Mouse (Mus musculus) heart, embryonic 16.5 days (tissue): ENCODE measurements around the gene Clec16a. TPM values are rescaled to one million over a fixed set of nuclear protein-coding genes. Genes with fewer than 3 reads are reported as not detected.
A peak's percentile ranks its signal among the peaks of the same experiment; 100 is the strongest.

Experiments used
- ATAC-seq: fragments of 200-750 bp; cut with Nextera tagmentation; replicated peaks from 2 replicates; pipeline ENCODE4 v1.8.0; 2017; ENCODE audit warnings: moderate number of reproducible peaks; ENCODE audit not compliant: insufficient read depth, low FRiP score; ENCODE audit errors: extremely low read depth
- H3K27ac ChIP-seq: fragments of 300-500 bp; sonication (generic); 2 replicates; pipeline ENCODE4 v1.5.1; 2014; ENCODE audit warnings: mild to moderate bottlenecking, low read length, control low read depth, moderate library complexity
- H3K27me3 ChIP-seq: fragments of 300-500 bp; sonication (generic); 2 replicates; pipeline ENCODE4 v1.6.1; 2014; ENCODE audit warnings: low read length, mixed read lengths; ENCODE audit not compliant: control insufficient read depth, insufficient read depth
- H3K36me3 ChIP-seq: fragments of 300-500 bp; sonication (generic); 2 replicates; pipeline ENCODE4 v1.6.1; 2014; ENCODE audit not compliant: control insufficient read depth, insufficient read depth
- H3K4me1 ChIP-seq: fragments of 300-500 bp; sonication (generic); 2 replicates; pipeline ENCODE4 v1.6.1; 2014; ENCODE audit warnings: low read length, mixed read lengths; ENCODE audit not compliant: control insufficient read depth, insufficient read depth
- H3K4me2 ChIP-seq: fragments of 300-500 bp; sonication (generic); 2 replicates; pipeline ENCODE4 v1.6.1; 2014; ENCODE audit warnings: low read depth, mild to moderate bottlenecking, control low read depth, low read length
- H3K4me3 ChIP-seq: fragments of 300-500 bp; sonication (generic); 2 replicates; pipeline ENCODE4 v1.5.1; 2014; ENCODE audit warnings: mild to moderate bottlenecking, control low read depth, low read length
- H3K9ac ChIP-seq: fragments of 300-500 bp; sonication (generic); 2 replicates; pipeline ENCODE4 v1.6.1; 2014; ENCODE audit warnings: low read length, control low read depth
- H3K9me3 ChIP-seq: fragments of 300-500 bp; sonication (generic); replicated peaks from 2 replicates; pipeline ENCODE4 v1.6.1; 2016; ENCODE audit warnings: low read length; ENCODE audit not compliant: control insufficient read depth
- WGBS: fragments of 180-500 bp; shearing (Covaris S2); extraction: QIAGEN DNeasy Blood & Tissue Kit; methylation state at CpG from one replicate; pipeline ENCODE4 v1.1.7; 2014; 5-methylcytosine and 5-hydroxymethylcytosine counted together
- polyA plus RNA-seq: library from polyadenylated mRNA; unstranded; fragments of >200 nt; fragmentation: Nextera tagmentation; extraction: Ambion mirVana; gene quantifications from 2 replicates; pipeline ENCODE4 v1.2.1, GENCODE M21; 2015

Gene Clec16a
- polyA plus RNA-seq, 1 experiment from 2014 or later, result 32.6 TPM

- H3K4me2 ChIP-seq, result no peak overlapping the region
- H3K4me3 ChIP-seq, result no peak overlapping the region
- no peaks in the 10 kb centered on the region for H3K9me3 ChIP-seq
- no peaks in the 10 kb centered on the region for H3K27me3 ChIP-seq
- ATAC-seq, result peak; percentile 60
- WGBS, result 17% methylated on average over 7 of the region's 7 CpGs
- peak overlapping the region; percentile 22; the same call in 1 of the 2 replicates for H3K27ac ChIP-seq
- peaks cover 19% of the 10 kb centered on the region for H3K4me1 ChIP-seq
- no peaks in the 10 kb centered on the region for H3K36me3 ChIP-seq
- no peak overlapping the region for H3K9ac ChIP-seq
Measured at GRCm38 (mm10) chr16:10749824-10750223, 204.7 kb downstream of the Clec16a start.

GRCm38 (mm10) chr16:10754521-10755296, 209.6 kb downstream of the Clec16a start:
- ATAC-seq, result no peak
- 84% methylated on average over 3 of the region's 3 CpGs for WGBS
- Histone ChIP-seq H3K9ac (no peak overlapping the region), H3K4me1 (peaks cover 5% of the 10 kb centered on the region), H3K36me3 (no peaks in the 10 kb centered on the region), H3K9me3 (no peaks in the 10 kb centered on the region), H3K4me2 (no peak overlapping the region), H3K27me3 (no peaks in the 10 kb centered on the region), H3K27ac (no peak overlapping the region), H3K4me3 (no peak overlapping the region)

- H3K27me3 ChIP-seq, result no peaks in the 10 kb centered on the region
- H3K4me2 ChIP-seq, result no peak overlapping the region
- peaks cover 2% of the 10 kb centered on the region for H3K4me1 ChIP-seq
- no peaks in the 10 kb centered on the region for H3K9me3 ChIP-seq
- H3K9ac ChIP-seq, result no peak overlapping the region
- ATAC-seq, result no peak
- WGBS, result 61% methylated on average over 6 of the region's 6 CpGs
- no peak overlapping the region for H3K27ac ChIP-seq
- no peak overlapping the region for H3K4me3 ChIP-seq
- H3K36me3 ChIP-seq, result no peaks in the 10 kb centered on the region
Measured at GRCm38 (mm10) chr16:10756168-10756567, 211.0 kb downstream of the Clec16a start.

- H3K27ac ChIP-seq, result no peak overlapping the region
- 56% methylated on average over 8 of the region's 8 CpGs for WGBS
- no peak for ATAC-seq
- no peak overlapping the region for H3K9ac ChIP-seq
- H3K9me3 ChIP-seq, result no peaks in the 10 kb centered on the region
- H3K27me3 ChIP-seq, result no peaks in the 10 kb centered on the region
- H3K36me3 ChIP-seq, result no peaks in the 10 kb centered on the region
- no peak overlapping the region for H3K4me3 ChIP-seq
- no peak overlapping the region for H3K4me2 ChIP-seq
- peaks cover 4% of the 10 kb centered on the region for H3K4me1 ChIP-seq
Measured at GRCm38 (mm10) chr16:10761182-10761581, 216.0 kb downstream of the Clec16a start.

- Histone ChIP-seq H3K36me3 (no peaks in the 10 kb centered on the region), H3K27me3 (no peaks in the 10 kb centered on the region), H3K9me3 (no peaks in the 10 kb centered on the region), H3K4me1 (peaks cover 4% of the 10 kb centered on the region), H3K27ac (no peak overlapping the region), H3K4me3 (no peak overlapping the region), H3K9ac (no peak overlapping the region), H3K4me2 (no peak overlapping the region)
- WGBS, result 59% methylated on average over 5 of the region's 5 CpGs
- no peak for ATAC-seq
Measured at GRCm38 (mm10) chr16:10762569-10763180, 217.5 kb downstream of the Clec16a start.

GRCm38 (mm10) chr16:10763540-10764264, 218.6 kb downstream of the Clec16a start:
- WGBS, result 55% methylated on average over 6 of the region's 6 CpGs
- no peaks in the 10 kb centered on the region for H3K27me3 ChIP-seq
- ATAC-seq, result no peak
- H3K9ac ChIP-seq, result no peak overlapping the region
- H3K4me1 ChIP-seq, result peaks cover 4% of the 10 kb centered on the region
- no peaks in the 10 kb centered on the region for H3K9me3 ChIP-seq
- no peak overlapping the region for H3K4me3 ChIP-seq
- no peak overlapping the region for H3K4me2 ChIP-seq
- no peaks in the 10 kb centered on the region for H3K36me3 ChIP-seq
- H3K27ac ChIP-seq, result no peak overlapping the region

GRCm38 (mm10) chr16:10764323-10764722, 219.2 kb downstream of the Clec16a start:
- WGBS, result 46% methylated on average over 2 of the region's 2 CpGs

GRCm38 (mm10) chr16:10767158-10767557, 222.0 kb downstream of the Clec16a start:
- WGBS, result 34% methylated on average over 4 of the region's 4 CpGs
- ATAC-seq, result no peak
- peaks cover 2% of the 10 kb centered on the region; the same call in 1 of the 2 replicates for H3K27me3 ChIP-seq

More at GRCm38 (mm10) chr16:10764323-10764722, 219.2 kb downstream of the Clec16a start:
- Histone ChIP-seq H3K27ac (no peak overlapping the region), H3K9ac (no peak overlapping the region), H3K4me3 (no peak overlapping the region), H3K36me3 (no peaks in the 10 kb centered on the region), H3K9me3 (no peaks in the 10 kb centered on the region), H3K27me3 (peaks cover 1% of the 10 kb centered on the region; the same call in 1 of the 2 replicates), H3K4me2 (no peak overlapping the region), H3K4me1 (peaks cover 4% of the 10 kb centered on the region)
- no peak for ATAC-seq

GRCm38 (mm10) chr16:10768821-10769220, 223.7 kb downstream of the Clec16a start:
- peaks cover 2% of the 10 kb centered on the region; the same call in 1 of the 2 replicates for H3K27me3 ChIP-seq
- no peak overlapping the region for H3K27ac ChIP-seq
- 54% methylated on average over 9 of the region's 9 CpGs for WGBS
- no peak for ATAC-seq
- H3K4me3 ChIP-seq, result no peak overlapping the region
- H3K9me3 ChIP-seq, result no peaks in the 10 kb centered on the region
- no peak overlapping the region for H3K9ac ChIP-seq
- no peak overlapping the region for H3K4me2 ChIP-seq
- H3K36me3 ChIP-seq, result no peaks in the 10 kb centered on the region
- H3K4me1 ChIP-seq, result peaks cover 14% of the 10 kb centered on the region

More at GRCm38 (mm10) chr16:10767158-10767557, 222.0 kb downstream of the Clec16a start:
- H3K36me3 ChIP-seq, result no peaks in the 10 kb centered on the region
- no peak overlapping the region for H3K4me3 ChIP-seq
- no peaks in the 10 kb centered on the region for H3K9me3 ChIP-seq
- no peak overlapping the region for H3K4me2 ChIP-seq
- no peak overlapping the region for H3K9ac ChIP-seq
- H3K27ac ChIP-seq, result no peak overlapping the region
- H3K4me1 ChIP-seq, result peaks cover 14% of the 10 kb centered on the region
